Mouse (Mus musculus): ENCODE data around the gene Slc39a11.

Gene Slc39a11

DNA sequence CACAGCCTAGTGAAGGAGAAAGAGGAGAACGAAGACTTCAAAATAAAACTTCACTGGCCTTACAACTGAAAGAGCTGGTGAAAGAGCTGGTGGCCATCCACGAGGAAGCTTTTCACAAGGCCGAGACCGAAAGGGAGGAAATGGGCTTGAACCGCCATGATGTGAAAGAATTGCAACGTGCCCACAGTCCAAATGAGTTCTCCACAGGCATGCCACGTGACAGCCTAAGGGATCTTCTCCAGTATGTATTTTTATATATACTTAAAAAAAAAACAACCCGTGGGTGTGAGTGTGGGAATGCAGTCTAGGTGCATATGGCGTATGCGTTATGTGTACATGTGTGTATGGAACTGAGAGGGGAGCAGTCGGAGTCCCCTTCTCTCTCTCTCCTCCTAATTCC, 207.8 kb downstream of the Slc39a11 start:
- DNase-seq = no peak

DNA sequence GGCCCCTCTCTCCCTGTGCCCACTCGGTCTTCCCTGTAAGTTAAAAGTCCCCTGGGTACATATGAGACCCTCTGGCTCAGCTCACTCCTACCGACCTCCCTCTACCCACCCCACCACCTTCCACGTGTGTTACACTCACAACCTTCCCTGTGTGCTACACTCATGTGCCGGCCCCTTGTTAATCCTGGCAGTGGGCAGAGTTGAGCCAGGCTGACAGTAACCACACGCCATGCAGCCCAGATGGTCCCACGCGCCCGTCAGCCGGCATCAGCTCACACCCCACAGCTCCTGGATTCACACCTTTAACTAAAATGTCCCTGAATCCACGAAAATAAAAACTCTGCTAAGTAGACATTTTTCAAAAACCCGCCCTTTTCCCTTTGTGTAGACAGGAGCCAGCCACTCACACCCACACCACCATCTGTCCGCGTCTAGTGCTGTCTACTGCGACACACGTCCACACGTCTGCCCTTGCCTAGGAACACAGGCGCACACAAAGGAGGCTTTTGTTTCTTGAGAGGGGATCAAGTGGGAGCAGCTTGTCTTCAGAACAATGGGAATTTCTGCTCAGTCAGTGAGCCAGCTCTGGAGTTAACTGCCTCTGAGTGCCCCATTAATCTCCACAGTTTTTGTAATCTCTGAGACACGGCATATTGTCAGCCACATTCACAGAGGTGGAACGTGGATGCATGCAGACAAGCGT, 210.4 kb downstream of the Slc39a11 start:
- DNase-seq = no peak

DNA sequence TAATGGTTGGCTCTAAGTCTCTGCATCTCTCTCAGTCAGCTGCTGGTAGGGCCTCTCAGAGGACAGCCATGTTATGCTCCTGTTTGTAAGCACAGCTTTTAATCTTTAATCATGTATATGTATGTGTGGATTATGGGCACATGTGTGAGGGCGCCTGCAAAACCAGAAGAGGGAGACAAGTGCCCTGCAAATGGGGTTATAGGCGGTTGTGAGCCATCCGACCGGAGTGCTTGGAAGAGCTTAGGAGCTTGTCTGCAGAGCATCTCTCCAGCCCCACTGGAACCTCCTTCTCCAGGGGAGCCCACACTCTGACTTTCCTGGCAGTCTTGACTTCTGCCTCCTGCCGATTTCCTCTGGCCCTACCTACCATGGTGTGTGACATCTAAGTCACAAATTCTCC, 211.0 kb downstream of the Slc39a11 start:
- no peak for DNase-seq

DNA sequence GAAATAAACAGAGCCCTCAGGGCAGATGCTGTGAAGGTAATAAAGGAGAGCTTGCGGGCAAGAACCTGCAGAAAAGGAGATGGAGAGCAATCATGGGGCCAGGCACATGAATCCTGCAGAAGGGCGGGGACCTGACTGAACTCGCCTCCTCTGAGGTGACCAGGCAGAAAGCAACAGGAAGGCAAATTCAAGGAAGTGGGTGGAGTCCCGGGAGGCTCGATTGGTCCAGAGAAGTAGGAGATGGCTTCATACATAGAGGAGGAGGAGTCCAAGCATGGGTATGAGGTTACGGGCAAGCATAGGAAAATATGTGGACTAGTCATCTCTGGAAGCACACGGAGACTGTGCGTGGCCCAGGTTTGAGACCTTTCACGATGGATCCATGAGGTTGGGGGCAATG, 212.5 kb downstream of the Slc39a11 start:
- no peak for DNase-seq

DNA sequence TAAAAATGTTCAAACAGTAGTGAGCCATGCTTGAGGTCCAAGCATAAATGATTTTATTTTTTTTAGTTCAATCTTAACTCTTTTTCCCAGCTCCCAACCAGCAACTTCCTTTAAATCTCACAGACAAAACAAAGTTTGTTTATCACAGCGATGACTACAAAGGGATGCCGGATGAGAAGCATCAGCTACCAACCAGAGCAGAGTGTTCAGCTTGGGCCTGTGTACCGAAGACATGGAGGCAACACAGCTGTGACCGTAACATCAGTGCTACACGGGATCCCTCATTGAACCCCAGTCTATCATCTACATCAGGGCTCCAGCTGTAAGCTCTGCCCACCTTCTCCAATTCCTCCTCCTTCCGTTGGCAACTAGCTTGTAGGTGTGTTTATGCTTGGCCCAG, 213.6 kb downstream of the Slc39a11 start:
- DNase-seq = no peak

DNA sequence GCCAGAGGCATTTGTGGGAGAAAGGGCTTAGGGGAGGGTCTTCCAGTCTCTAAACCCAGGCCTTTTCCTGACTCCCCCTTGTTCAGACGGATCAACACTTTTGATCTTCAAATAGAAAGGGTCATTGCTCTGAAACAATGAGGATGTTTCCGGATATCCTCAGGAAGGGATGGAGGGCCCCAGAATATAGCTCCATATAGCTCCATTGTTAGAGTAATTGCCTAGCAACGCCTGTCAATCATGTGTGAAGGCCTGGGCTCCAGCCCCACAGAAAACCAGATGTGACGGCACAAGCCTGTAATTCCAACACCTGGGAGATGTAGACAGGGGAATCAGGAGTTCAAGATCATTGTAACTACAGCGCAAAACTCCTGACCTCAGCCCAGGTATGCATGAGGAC, 214.2 kb downstream of the Slc39a11 start:
- DNase-seq = no peak

DNA sequence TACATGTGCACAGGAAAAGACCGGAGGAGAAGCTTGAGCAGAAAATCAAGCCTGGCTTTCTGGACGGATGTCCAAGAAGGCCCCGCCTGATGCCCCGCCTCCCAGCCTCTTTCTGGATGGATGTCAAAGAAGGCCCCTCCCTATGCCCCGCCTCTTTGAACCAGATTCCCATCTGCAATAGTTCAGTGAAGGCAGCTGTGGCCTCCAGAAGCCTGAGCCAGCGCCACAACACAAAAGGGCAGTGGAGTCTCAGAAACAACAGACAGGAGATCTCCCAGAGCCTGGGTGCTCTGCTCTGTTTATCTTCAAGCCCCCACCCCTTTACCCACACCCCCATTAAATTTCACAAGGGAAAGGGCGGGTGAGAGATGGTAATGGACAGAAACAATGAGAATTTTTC, 218.7 kb downstream of the Slc39a11 start:
- DNase-seq = no peak

DNA sequence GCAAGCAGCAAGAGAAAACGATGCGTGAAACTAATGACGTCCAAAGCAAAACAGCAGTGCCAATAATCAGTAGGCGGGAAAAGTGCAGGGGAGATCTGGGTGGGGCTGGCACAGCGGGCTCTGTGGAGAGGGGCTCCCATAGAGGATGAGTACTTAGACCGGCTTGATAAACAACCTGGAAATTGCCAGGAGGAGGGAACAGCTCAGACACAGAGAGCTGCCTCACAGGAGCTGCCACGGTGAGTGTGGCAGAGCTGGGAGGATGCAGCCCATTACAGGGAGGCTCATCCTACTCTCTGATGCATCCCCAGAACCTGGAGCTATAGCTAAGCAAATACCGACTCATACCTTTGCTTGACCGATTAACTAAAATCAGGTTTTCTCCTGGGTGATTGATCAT, 224.0 kb downstream of the Slc39a11 start:
- DNase-seq = no peak

DNA sequence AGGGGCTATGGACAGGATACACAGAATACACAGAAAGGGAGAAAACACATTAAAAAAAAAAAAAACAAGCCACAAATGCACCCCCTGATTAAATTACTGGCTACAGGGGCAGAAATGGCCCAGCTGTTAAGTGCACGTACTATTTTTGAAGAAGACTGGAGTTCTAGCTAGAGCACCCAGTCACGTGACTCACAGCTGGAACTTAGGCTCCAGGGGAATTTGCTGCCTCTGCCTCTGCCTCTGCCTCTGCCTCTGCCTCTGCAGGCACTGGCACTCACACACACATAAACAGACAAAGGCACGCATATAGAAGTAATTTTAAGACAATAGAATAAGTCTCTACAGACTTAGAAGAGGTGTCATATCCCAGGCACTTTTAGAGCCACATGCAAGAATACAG, 224.4 kb downstream of the Slc39a11 start:
- no peak for DNase-seq

DNA sequence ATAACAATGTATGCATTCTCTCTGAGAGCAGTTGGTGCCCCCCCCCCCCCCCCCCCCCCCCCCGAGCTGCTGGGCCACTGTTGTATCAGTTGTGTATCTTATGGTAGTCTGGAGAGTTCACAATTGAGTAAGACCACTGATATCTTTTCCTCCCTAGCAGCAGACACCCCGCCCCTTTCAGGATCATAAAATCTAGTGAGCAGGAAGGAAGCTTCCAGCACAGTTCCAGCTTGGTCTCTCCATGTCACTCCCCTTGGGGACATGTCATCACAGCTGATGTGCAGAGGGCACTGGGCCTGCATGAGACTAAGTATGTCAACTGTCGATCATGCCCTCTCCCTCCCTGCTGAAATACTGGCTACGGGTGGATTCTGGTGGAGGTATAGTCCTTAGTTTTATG, 225.1 kb downstream of the Slc39a11 start:
- DNase-seq = no peak

DNA sequence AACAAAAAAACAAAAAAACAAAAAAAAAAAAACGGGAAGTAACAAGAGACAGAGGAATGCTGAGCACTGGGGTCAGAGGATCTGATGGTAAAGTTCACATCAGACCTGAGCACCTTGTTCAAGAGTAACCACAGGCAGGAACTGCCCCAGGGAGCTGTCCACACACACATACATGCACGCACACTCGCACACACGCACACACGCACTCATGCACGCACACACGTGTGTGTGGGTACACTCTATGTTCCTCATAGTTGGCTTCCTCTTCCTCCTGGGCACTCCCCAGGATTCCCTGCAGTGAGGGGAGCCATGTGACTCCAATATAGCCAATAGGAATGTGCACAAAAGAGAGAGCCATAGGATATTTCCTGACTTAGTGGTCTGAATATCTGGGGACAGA, 227.3 kb downstream of the Slc39a11 start:
- DNase-seq = no peak

DNA sequence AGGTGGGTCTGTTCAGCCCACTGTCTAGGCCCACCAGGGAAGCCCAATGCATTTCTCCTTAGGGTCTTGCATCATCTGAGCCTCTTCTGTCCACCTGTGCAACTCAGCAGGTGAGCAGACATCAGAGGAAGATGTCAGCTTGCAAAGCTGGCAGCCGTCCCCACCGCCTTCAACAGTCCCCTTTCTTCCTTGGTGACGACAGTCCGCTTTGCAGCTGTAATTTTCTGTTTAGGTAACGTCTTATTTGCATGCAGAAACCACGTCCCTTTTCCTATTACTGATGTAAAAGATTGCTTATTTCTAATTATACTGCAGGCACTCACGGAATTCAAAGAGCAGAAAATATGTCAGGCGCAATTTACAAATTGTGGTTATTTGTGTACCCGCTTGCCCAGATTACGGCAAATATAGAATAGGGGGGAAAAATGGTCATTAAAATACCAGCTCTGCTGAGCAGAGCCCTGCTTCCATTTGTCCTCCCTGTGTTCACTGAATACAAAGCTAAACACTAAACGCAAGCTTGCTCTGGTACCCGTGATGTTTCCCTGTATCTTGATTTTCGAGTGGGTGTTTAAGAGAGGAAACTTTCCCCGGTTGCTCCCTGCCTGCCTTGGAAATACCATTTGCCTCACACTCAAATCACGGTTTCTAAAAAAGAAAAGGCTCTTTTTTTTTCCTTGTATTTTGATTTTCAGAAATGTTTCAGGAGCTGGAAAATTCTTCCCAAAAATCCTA, 230.8 kb downstream of the Slc39a11 start:
- no peak for DNase-seq

DNA sequence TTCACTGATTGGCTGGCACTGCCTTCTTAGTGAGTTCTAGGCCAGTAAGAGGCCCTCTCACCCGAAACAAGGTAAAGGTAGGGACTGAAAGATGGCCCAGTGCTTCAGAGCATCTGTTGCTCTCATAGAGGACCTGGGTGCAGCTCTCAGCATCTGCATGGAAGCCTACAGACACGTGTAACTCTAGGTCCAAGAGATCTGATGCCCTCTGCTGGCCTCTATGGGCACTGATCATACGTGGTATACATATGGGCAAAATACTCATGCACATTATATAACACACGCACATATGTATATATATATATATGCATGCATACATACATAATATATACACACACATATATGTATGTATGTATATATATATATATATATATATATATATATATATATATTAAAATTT, 231.9 kb downstream of the Slc39a11 start:
- no peak for DNase-seq

DNA sequence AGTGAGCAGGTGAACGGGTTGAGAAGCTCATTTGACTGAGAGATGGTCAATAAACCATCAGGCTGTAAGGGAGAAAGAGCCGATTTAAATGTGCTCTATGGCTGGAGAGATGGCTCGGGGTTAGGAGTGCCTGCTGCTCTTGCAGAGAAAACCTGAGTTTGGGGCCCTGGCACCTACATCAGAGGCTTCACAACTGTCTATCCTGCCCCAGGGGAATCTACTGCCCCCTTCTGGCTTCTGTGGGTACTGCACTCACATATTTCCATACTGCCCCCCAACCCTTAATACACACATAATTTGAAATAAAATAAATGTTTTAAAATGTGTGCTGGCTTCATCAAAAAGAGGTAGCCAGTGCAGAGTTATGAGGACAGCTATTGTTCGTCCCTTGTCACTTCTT, 237.3 kb downstream of the Slc39a11 start:
- no peak for DNase-seq

DNA sequence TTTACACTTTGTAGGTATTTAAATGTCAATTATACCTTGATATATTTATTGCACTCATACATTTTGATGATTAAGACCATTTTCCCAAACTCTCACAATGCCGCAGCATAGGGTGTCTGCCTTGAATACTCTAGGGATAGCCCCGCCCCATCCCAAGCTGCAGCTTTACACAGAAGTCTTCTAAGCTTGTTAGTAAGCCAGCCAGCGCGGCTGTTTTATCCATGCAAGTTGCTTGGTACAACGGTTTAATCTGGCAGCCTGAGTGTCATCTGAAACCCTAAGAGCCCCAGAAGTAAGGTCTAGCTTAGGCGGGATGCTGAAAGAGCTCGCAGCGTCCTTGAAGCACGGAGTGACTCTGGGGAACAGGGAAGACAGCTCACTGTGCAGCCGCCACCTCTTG, 238.1 kb downstream of the Slc39a11 start:
- no peak for DNase-seq

DNA sequence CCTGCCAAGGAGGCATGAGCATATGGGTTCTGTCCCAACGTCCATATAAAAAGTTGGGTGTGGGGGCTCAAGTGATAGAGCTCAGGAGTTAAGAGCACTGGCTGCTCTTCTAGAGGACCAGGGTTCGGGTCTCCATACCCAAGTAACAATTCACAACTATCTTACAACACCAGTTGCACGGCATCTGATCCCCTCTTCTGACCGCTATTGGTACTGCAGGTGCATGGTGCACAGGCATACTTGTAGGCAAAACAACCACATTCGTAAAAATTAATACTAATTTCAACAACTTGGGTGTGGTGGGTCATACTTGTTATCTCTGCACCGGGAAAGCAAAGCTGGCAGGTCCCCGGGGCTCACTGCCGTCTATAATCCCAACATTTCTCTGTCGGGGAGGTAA, 240.8 kb downstream of the Slc39a11 start:
- no peak for DNase-seq

DNA sequence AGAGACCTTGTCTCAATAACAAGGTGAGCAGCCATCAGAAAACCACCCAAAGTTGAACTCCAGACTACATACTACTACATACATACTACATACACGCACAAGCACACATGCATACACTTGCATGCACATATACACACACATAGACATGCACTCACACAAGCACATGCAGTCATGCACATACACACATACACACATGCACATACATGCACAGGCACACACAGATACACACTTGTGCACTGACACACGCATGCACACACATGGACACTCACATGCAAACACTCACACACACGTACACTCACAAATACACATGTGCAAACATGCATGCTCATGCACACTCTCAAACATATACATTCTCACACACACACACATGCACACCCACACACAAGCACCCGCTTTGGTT, 242.4 kb downstream of the Slc39a11 start:
- DNase-seq = no peak

DNA sequence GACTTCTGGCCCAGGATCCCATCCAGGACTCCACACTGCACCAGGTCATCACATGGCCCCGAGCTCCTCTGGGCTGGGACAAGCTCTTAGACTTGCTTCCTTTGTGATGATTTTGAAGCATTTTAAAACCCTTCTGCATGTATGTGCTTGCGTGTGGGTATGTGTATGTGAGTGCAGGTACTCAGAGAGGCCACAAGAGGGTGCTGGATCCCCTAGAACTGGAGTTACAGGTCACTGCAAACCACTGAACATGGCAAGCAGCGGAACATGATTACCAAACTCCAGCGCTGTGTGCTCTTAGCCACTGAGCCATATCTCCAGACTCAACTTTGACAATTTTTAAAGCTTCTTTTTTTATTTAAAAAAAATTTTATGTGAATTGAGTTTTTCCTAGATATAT, 249.0 kb downstream of the Slc39a11 start:
- DNase-seq = no peak

DNA sequence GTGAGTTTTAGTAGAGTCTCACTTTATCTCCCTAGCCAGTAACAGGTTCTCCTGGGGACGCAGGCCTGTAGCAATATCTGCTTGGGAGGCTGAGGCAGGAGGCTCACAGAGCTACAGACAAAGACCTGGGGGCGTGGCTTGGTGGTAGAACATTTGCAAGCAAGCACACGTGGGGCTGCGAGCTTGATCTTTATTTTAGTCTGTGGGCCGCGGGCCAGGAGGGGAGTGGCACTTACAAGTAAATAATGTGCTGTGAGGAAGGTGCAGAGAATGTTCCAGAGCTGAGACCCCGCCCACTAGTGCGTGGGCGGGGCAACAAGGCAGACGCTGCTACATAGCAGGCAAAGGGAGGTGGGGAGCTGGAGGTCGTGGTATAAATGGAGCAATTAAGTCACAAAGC, 250.3 kb downstream of the Slc39a11 start:
- no peak for DNase-seq

DNA sequence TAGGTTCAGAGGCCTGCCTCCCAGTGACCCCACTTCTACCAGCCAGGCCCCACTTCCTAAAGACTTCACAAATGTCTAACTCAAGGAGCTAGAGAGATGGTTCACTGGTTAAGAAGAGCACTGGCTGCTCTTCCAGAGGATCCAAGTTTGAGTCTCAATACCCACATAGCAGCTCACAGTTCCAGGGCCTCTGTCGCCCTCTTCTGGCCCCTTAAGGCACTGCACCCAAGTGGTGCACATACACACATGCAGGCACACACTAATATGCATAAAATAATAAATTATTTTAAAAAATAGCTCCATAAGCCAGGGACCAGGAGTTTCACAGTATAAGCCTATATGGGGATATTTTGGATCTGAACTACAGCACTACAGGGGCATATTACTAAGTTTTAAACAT, 252.5 kb downstream of the Slc39a11 start:
- DNase-seq = no peak

DNA sequence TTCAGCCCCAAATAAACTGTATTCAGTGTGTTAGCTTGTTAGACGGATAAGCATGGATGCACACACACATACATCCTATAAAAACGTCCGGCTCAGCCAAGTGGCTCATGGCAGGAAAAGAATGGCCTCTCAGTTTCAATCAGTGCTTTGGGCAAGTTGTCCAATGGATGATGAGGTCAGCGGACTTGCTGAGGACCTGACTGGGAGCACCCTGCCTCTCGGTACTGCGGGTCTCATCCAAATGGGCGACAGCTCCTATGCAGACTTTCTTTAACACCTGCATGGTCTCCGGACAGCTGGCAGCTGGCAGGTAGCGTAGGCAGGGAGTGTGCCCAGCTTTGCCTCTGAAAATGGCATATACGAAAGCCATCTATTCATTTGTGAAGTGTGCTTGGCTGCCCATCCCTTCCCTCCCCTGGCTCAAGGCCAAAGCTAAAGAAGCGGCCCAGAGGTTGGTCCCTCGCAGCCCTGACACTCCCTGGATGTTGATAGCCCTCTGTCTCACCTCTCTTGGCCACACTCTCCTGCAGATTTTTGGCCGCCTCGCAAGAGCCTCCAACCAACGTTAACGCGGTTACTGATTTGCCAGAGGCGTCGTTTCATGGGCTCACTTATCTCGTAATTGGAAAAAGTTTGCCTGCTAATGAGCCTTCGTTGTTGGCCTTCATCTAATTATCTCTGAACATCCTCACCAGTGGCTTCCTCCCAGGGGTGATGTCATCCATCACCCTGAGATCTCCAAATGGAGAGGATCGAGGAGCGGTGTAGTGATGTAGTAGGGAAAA, 256.3 kb downstream of the Slc39a11 start:
- DNase-seq = no peak

DNA sequence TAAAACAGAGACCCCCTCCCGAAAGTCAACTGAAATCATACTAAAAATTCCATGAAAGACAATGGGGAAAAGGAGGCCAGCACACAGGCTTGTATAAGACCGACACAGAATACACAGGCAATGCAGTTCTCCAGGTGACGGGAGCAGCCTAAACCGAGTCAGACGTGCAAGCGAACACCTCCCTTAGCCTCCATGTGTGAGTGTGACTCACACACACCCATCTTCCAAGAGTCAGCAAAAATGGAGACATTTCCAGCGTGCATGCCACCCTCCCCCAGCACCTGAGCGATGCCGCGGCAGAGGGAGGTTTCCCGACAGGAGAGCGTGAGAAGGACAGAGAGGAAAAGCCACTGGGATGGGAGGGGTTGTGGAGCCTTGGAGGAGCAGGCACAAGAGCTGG, 258.2 kb downstream of the Slc39a11 start:
- no peak for DNase-seq

DNA sequence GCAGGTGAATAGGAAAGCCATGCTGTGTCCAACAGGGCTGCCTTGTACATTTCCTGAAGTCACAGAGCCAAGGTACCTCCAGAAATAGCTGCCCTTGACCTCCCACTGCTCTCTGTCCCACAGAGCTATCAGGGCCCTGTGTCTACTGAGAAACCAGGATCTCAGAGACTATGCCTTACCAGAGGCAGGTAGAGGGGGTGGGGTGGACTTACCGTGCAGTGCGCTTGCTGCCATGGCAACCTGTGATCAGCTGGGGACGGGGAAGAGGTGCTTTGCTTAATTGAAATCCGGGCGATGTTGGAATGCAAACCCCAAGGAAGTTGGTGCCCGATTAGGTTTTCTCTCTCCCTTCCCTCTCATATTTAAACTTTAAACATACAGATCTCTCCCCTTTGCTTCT, 260.2 kb downstream of the Slc39a11 start:
- peak; percentile 9 for DNase-seq
